Mouse (Mus musculus): Measurements from ENCODE around the gene Cd2. TPM values are rescaled to one million over a fixed set of nuclear protein-coding genes. Genes with fewer than 3 reads are reported as not detected.

The Cd2 gene
- polyA plus RNA-seq, 1 experiment from 2014 or later, result not detected

DNA sequence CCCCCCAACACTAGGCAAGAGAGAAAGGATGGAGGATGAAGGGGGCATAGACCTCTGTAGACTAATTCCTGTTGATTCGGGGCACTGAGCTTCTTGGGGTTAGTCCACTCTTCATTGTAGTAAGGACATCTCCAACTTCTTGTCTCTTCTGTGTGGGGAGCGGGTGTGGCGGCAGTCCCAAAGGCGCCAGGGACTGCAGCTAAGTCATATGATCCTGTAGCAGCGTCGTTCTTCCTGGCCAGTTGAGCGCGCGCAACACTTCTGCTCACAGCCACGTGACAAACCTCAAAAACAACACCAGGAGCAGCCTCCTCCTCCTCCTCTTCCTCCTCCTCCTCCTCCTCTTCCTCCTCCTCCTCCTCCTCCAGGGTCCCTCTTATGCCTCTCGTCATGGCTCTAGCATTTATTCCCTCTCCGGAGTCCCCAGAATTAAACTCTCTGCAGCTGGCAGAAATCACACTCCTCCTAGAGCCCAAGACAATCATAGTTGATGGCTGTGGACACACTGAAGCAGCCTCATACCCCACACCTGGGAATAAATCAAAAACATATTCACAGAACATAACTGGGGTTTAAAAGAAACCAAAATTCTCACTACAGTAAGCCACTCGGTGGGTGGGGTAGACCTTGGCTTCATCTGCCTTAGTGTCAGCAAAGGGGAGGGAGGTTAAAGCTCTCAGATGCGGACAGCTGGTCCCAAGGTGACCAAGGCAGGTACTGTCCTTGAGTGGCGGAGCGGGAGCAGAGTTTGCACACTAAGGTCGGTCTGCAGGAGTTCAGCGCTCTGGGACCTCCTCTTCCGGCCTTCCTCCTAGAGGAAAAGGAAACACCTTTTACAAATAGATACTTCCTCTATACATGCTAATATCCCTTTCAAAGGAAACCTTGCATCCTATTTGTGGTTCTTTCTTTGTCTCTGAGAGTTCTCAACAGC is 3.1 kb upstream of the Cd2 start:
- Histone ChIP-seq H3K4me2 (no peak overlapping the region), H3K36me3 (no peaks in the 10 kb centered on the region), H3K27ac (no peak overlapping the region), H3K9ac (no peak overlapping the region), H3K27me3 (no peaks in the 10 kb centered on the region), H3K4me3 (no peak overlapping the region), H3K4me1 (peaks cover 11% of the 10 kb centered on the region), H3K9me3 (no peaks in the 10 kb centered on the region)
- 75% methylated on average over 19 of the region's 19 CpGs for WGBS
- ATAC-seq (ENCODE audit: insufficient number of reproducible peaks, low FRiP score, low TSS enrichment, low read depth), result no peak

DNA sequence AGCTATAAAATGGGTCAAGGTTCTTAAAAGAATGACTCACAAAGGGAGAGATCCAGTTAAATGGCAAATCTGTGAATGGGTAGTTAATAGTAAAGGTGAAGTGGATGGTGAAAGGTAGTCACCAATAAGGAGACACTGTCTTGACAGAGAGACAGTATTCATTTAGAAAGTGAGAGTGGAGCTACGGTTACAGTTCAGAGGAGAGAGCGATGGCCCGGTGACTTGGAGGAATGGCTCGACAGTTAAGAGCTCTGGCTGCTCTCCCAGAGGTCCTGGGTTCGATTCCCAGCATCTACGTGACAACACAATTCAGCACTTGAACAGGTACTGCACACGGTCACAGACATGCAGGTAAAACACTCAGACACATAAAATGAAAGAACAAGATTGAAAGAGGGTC is 2.3 kb upstream of the Cd2 start:
- Histone ChIP-seq H3K4me3 (no peak overlapping the region), H3K27ac (no peak overlapping the region), H3K27me3 (no peaks in the 10 kb centered on the region), H3K9ac (no peak overlapping the region), H3K9me3 (no peaks in the 10 kb centered on the region), H3K4me1 (peaks cover 3% of the 10 kb centered on the region; the same call in 1 of the 2 replicates), H3K36me3 (no peaks in the 10 kb centered on the region), H3K4me2 (no peak overlapping the region)
- no peak for ATAC-seq (ENCODE audit: insufficient number of reproducible peaks, low FRiP score, low TSS enrichment, low read depth)
- 85% methylated on average over 7 of the region's 7 CpGs for WGBS

DNA sequence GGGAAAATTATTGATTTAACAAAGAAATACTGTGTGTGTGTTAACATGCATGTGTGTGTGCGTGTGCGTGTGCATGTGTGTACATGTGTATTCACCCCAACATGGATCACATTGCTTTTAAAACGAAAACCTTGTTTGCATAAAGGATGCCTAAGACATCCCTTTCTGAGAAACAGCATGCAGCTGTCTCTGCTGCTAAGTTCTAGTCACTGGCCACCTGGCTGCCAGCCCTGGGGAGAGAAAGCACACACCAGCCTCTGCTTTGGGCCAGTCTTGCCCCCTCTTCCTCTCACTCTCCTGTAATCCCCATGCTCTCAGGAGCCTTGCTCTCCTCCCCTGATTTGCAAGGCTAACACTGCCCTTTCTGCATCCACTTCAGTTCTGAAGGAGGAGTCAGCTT is 1.7 kb upstream of the Cd2 start:
- Histone ChIP-seq H3K4me3 (no peak overlapping the region), H3K9ac (no peak overlapping the region), H3K9me3 (no peaks in the 10 kb centered on the region), H3K4me2 (no peak overlapping the region), H3K27ac (no peak overlapping the region), H3K4me1 (no peaks in the 10 kb centered on the region), H3K27me3 (no peaks in the 10 kb centered on the region), H3K36me3 (no peaks in the 10 kb centered on the region)
- WGBS, result 80% methylated on average over 3 of the region's 3 CpGs
- ATAC-seq (ENCODE audit: insufficient number of reproducible peaks, low FRiP score, low TSS enrichment, low read depth), result no peak

DNA sequence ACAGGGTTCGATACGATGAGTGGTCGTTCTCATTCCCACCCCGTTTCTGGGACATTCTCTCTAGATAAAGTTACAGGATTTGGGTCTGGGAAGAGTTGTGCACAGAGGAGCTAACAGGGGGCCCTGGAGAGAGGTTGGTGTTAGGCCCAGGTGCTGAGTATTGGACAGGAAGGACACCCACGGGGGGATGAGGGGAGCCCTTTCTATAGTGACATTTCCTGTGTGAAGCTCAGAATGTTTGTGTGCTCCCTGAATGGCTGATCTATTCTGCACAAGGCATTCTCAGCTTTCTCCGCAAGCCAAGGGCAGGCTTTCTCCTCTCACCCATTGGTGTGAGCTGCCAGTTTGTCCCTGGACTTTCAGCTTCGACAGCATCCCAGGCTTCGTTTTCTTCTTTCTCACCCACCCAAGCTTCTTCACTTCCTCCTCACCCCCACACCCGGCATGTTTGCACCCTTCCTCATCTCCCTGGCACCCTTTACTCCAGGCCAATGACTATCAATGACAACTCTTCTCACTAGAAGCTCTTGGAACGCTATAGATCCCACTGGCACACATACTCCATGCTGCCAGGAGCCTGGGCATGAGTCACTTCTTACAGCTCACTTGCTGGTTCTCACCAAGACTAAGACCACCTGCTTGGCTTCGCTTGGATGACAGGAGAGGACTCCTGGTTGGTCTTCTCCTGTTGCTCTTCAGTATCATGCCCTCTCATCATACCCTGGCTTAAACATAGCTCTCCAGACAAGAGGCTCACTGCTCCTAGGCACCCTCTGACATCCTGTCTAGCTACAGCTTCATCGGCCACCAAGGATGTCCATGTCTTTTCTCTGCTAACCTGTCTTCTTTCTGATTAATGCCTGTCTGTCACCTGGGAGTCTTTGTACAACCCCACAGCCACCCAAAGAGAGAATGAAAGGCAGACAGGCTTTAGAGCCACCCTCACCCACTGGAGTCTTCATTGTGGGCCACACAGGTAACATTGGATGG is 1.1 kb downstream of the Cd2 start:
- no peaks in the 10 kb centered on the region for H3K27me3 ChIP-seq
- 85% methylated on average over 12 of the region's 12 CpGs for WGBS
- no peak overlapping the region for H3K4me2 ChIP-seq
- no peaks in the 10 kb centered on the region for H3K36me3 ChIP-seq
- no peak overlapping the region for H3K27ac ChIP-seq
- H3K9ac ChIP-seq, result no peak overlapping the region
- no peaks in the 10 kb centered on the region for H3K4me1 ChIP-seq
- H3K9me3 ChIP-seq, result no peaks in the 10 kb centered on the region
- no peak overlapping the region for H3K4me3 ChIP-seq
- ATAC-seq (ENCODE audit: insufficient number of reproducible peaks, low FRiP score, low TSS enrichment, low read depth), result no peak

DNA sequence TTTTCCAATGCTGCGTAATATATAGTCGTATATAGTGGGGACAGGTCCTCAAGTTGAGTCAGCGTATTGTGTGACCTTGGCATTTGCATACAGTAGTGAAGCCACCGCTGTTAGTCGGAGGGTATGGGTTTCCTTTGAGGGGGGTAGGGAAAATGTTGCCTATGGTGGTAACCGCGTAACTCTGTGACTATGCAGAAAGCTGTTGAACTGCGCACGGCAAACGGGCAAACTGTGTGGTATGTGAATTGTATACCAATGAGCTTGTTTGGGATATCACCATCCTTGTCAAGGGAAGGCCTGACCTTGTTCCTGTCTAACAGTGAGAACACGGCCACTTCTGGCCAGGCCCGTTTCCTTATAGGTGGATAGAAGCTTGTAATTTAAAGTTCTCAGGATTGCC is 1.9 kb downstream of the Cd2 start:
- Histone ChIP-seq H3K9me3 (no peaks in the 10 kb centered on the region), H3K4me1 (peaks cover 5% of the 10 kb centered on the region), H3K4me2 (no peak overlapping the region), H3K27me3 (no peaks in the 10 kb centered on the region), H3K9ac (no peak overlapping the region), H3K36me3 (no peaks in the 10 kb centered on the region), H3K4me3 (no peak overlapping the region), H3K27ac (no peak overlapping the region)
- no peak for ATAC-seq (ENCODE audit: insufficient number of reproducible peaks, low FRiP score, low TSS enrichment, low read depth)
- WGBS, result 93% methylated on average over 12 of the region's 12 CpGs

DNA sequence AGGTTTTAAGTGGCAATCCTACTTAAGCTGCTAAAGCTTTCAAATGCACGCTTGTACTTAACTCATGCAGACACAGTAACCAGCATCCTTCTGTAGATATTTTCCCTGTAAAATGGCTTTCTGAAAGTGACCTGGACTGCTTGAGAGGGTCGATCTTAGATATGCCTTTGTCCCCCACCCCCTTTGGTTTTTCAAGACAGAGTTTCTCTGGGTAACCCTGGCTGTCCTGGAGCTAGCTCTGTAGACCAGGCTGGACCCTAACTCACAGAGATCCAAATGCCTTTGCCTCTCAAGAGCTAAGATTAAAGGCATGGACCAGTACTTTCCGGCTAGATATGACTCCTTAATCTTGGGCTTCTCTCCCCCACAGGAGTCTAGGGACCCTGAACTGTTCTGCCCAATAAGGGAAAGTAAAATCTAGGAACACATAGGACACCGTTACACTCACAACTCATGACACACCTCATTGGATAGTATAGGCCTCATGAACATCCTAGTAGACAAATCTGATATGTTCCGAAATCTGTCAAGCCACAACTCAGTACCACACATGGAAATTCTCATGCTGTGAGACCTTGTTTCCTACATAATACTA is 2.6 kb downstream of the Cd2 start:
- no peaks in the 10 kb centered on the region for H3K27me3 ChIP-seq
- no peak overlapping the region for H3K4me2 ChIP-seq
- H3K9me3 ChIP-seq, result no peaks in the 10 kb centered on the region

DNA sequence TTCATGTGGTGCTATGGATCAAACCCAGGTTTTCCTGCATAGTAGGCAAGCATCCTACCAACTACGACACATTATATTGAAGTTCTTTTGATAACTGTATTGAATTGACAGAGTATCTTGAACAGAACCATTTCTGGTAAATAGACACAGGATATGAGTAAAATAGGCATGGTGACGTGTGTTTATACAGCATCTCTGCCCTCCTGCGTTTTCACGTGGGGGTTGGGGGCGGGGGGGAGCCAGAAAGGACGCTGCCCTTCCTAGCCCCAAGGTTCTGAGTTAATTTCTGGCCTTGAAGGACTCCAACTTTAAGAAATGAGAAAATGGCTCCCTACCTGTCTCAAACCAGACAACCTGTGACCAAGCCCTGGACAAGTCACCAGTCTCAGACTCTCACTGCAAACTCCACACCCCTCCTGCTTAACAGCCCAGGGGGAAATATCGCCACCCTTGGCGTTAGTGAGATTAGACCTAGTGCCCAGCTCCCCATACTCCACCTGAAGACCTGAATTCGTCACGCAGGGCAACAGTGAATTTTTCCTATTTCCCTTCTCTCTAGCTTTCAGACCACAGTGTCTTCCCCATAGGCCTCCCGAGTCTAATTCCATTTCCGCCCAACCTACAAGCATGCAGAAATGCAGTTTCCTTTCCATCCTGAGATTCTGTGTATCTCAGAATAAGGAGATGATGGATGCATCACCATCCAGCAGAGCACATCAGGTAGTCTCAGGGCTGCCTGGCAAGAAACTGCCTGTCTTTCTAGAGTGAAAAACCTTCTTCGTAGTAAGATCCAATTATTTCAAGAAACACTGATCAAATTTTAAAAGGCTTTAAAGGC is 3.7 kb downstream of the Cd2 start:
- WGBS, result 90% methylated on average over 13 of the region's 13 CpGs
- no peaks in the 10 kb centered on the region for H3K36me3 ChIP-seq
- no peak overlapping the region for H3K27ac ChIP-seq
- no peak overlapping the region for H3K4me3 ChIP-seq
- no peak overlapping the region for H3K4me2 ChIP-seq
- H3K4me1 ChIP-seq, result peaks cover 11% of the 10 kb centered on the region
- no peak overlapping the region for H3K9ac ChIP-seq
- no peaks in the 10 kb centered on the region for H3K27me3 ChIP-seq
- H3K9me3 ChIP-seq, result no peaks in the 10 kb centered on the region
- ATAC-seq (ENCODE audit: insufficient number of reproducible peaks, low FRiP score, low TSS enrichment, low read depth), result no peak

More for the DNA sequence above, 2.6 kb downstream of the Cd2 start:
- Histone ChIP-seq H3K9ac (no peak overlapping the region), H3K4me1 (peaks cover 11% of the 10 kb centered on the region), H3K27ac (no peak overlapping the region), H3K36me3 (no peaks in the 10 kb centered on the region), H3K4me3 (no peak overlapping the region)
- WGBS, result 85% methylated on average over 5 of the region's 5 CpGs
- ATAC-seq (ENCODE audit: insufficient number of reproducible peaks, low FRiP score, low TSS enrichment, low read depth), result no peak

DNA sequence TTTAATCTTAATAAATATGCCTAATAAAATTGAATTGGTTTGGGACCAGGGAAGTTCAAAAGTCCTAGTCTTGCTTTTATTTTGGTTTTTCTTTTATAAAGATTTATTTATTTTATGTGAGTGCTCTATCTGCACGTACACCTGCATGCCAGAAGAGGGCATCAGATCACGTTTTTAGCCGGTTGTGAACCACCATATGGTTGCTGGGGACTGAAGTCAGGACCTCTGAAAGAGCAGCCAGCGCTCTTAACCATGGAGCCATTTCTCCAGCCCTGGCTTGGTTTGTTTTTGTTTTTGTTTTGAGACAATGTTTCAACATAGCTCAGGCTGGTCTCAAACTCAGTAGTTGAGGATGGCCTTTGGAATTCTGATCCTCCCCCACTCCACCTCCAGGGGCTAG is 4.3 kb downstream of the Cd2 start:
- no peaks in the 10 kb centered on the region for H3K36me3 ChIP-seq
- H3K4me3 ChIP-seq, result no peak overlapping the region
- H3K4me2 ChIP-seq, result no peak overlapping the region
- no peaks in the 10 kb centered on the region for H3K9me3 ChIP-seq
- 84% methylated on average over 4 of the region's 4 CpGs for WGBS
- H3K27ac ChIP-seq, result no peak overlapping the region
- H3K9ac ChIP-seq, result no peak overlapping the region
- H3K27me3 ChIP-seq, result no peaks in the 10 kb centered on the region
- H3K4me1 ChIP-seq, result peaks cover 11% of the 10 kb centered on the region
- ATAC-seq (ENCODE audit: insufficient number of reproducible peaks, low FRiP score, low TSS enrichment, low read depth), result no peak

DNA sequence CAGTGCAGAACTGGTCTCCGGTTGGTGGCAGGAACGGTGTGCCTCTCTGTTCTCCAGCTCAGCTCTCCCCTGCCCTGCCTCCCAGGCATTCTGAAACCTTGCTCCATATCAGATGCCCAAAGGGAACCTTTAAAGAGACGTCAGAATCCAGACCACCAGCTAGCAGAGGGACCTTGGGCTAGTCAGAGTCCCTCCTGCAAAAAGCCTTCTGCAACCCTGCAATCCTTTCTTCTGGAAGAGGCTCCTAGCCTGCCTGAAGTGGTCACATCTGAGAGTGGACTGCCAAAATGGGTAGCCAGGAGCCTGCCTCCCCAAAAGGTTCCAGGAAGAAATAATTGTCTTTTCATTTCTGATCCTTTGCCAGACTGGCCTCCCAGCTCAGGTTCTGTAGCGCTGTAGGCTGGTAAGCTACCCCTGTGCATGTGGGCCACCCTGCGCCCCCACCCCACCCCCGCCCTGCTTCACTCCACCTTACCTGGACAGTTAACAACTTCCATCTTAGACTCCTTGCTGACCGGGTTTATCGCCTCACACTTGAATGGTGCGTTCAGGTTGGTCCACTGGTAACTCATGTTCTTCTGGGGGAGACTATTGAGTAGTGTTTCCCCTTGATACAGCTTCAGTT is 5.1 kb downstream of the Cd2 start:
- 81% methylated on average over 9 of the region's 9 CpGs for WGBS
- ATAC-seq (ENCODE audit: insufficient number of reproducible peaks, low FRiP score, low TSS enrichment, low read depth), result no peak
- H3K36me3 ChIP-seq, result no peaks in the 10 kb centered on the region
- no peaks in the 10 kb centered on the region for H3K27me3 ChIP-seq
- H3K4me3 ChIP-seq, result no peak overlapping the region
- H3K27ac ChIP-seq, result no peak overlapping the region
- no peak overlapping the region for H3K4me2 ChIP-seq
- no peak overlapping the region for H3K9ac ChIP-seq
- peaks cover 11% of the 10 kb centered on the region for H3K4me1 ChIP-seq
- no peaks in the 10 kb centered on the region for H3K9me3 ChIP-seq

DNA sequence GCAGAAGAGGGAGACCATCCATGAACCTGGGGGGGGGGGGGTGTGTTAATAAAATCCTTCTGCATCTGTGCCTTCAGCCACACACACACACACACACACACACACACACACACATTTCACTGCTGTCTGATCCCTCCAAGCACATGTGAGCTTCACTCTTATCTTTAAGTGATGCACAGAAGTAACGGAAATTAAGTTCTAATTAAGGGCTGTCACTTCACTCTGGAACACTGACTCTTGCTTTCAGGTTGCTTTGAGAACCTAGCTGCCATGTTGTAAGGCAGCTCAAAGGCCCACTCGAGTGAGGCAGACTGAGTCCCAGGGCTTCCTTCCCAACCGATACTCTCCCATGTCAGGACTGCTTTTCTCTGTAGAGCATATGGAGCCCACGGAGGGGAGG is 5.9 kb downstream of the Cd2 start:
- Histone ChIP-seq H3K4me3 (no peak overlapping the region), H3K4me2 (no peak overlapping the region), H3K27ac (no peak overlapping the region), H3K9ac (no peak overlapping the region), H3K9me3 (no peaks in the 10 kb centered on the region), H3K27me3 (no peaks in the 10 kb centered on the region), H3K4me1 (peaks cover 11% of the 10 kb centered on the region), H3K36me3 (no peaks in the 10 kb centered on the region)
- 70% methylated on average over 4 of the region's 4 CpGs for WGBS
- no peak for ATAC-seq (ENCODE audit: insufficient number of reproducible peaks, low FRiP score, low TSS enrichment, low read depth)

Data from limb, embryonic 15.5 days (tissue).